Mouse (Mus musculus) limb, embryonic 13.5 days (tissue): ENCODE results near the gene Pnpla8. TPM values are rescaled to one million over a fixed set of nuclear protein-coding genes. Genes with fewer than 3 reads are reported as not detected.

Source experiments
- ATAC-seq: fragments of 200-750 bp; cut with Nextera tagmentation; 2 replicates; pipeline ENCODE4 v1.8.0; 2017; ENCODE audit warnings: low read depth, moderate number of reproducible peaks, moderate TSS enrichment; ENCODE audit not compliant: low FRiP score
- H3K27ac ChIP-seq: fragments of 300-500 bp; sonication (generic); 2 replicates; pipeline ENCODE4 v1.5.1; 2015; ENCODE audit warnings: inconsistent platforms, mild to moderate bottlenecking, moderate library complexity
- H3K27me3 ChIP-seq: fragments of 300-500 bp; sonication (generic); 2 replicates; pipeline ENCODE4 v1.6.1; 2015; ENCODE audit warnings: mild to moderate bottlenecking, inconsistent platforms
- H3K36me3 ChIP-seq: fragments of 300-500 bp; sonication (generic); 2 replicates; pipeline ENCODE4 v1.6.1; 2015; ENCODE audit warnings: inconsistent platforms, mild to moderate bottlenecking, moderate library complexity
- H3K4me1 ChIP-seq: fragments of 300-500 bp; sonication (generic); 2 replicates; pipeline ENCODE4 v1.6.1; 2015; ENCODE audit warnings: inconsistent platforms
- H3K4me2 ChIP-seq: fragments of 300-500 bp; sonication (generic); replicated peaks from 2 replicates; pipeline ENCODE4 v1.6.1; 2015; ENCODE audit warnings: inconsistent platforms, mild to moderate bottlenecking, moderate library complexity
- H3K4me3 ChIP-seq: fragments of 300-500 bp; sonication (generic); 2 replicates; pipeline ENCODE4 v1.5.1; 2015; ENCODE audit warnings: moderate library complexity, mild to moderate bottlenecking, inconsistent platforms
- H3K9ac ChIP-seq: fragments of 300-500 bp; sonication (generic); 2 replicates; pipeline ENCODE4 v1.6.1; 2015; ENCODE audit warnings: mild to moderate bottlenecking, inconsistent platforms
- H3K9me3 ChIP-seq: fragments of 300-500 bp; sonication (generic); 2 replicates; pipeline ENCODE4 v1.6.1; 2016; ENCODE audit warnings: inconsistent platforms
- WGBS: fragments of 180-500 bp; shearing (Covaris S2); methylation state at CpG from one replicate; pipeline ENCODE4 v1.1.7; 2015; 5-methylcytosine and 5-hydroxymethylcytosine counted together
- polyA plus RNA-seq: library from polyadenylated mRNA; unstranded; fragments of >200 nt; fragmentation: Nextera tagmentation; extraction: Ambion mirVana; gene quantifications from 2 replicates; pipeline ENCODE4 v1.2.1, GENCODE M21; 2015

Gene Pnpla8
- polyA plus RNA-seq, 1 experiment from 2014 or later = 68.3 TPM

DNA sequence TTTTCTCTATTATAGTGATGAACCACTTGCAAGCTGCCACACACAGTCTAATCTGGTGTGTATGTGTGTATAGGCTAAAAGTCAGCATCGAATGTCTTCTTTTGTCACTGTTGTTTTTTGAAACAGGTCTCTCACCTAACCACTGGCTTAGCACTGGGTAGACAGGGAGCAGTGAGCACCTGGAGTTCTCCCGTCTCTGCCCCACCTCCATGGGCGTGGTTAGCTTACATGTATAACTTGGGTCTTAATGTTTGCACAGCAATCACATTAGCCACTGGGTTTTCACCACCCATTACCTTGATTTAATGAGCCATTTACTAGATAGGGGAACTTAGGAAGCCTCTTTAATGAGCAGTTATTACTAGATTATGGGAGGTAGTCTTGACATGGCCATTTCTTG, 60.4 kb downstream of the Pnpla8 start:
- H3K27ac ChIP-seq = no peak overlapping the region
- H3K4me1 ChIP-seq = peaks cover 3% of the 10 kb centered on the region; the same call in 1 of the 2 replicates
- no peak overlapping the region for H3K4me2 ChIP-seq
- H3K27me3 ChIP-seq = no peaks in the 10 kb centered on the region
- no peak overlapping the region for H3K4me3 ChIP-seq
- no peak overlapping the region for H3K9ac ChIP-seq
- WGBS = 81% methylated on average over 3 of the region's 3 CpGs
- ATAC-seq = no peak
- H3K36me3 ChIP-seq = peaks cover 12% of the 10 kb centered on the region
- no peaks in the 10 kb centered on the region for H3K9me3 ChIP-seq

DNA sequence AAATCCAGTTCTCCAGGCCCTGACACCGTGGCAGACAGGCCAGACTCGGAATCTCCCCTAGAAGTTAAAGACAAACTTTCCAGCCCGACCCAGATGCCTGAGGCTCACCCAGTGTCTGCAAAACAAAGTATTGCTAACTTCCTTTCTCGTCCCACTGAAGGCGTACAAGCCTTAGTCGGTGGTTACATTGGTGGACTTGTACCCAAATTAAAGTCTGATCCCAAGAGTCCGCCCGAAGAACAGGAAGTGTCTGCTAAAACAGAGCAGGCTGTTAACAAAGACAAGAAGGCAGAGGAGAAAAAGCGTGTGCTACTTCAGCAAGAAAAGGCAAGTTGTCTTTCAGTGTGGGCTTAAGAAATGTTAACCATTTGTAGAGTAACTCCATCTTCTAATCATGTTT, 62.2 kb downstream of the Pnpla8 start:
- Histone ChIP-seq H3K9me3 (no peaks in the 10 kb centered on the region), H3K27me3 (no peaks in the 10 kb centered on the region), H3K36me3 (peaks cover 12% of the 10 kb centered on the region), H3K4me3 (no peak overlapping the region), H3K4me1 (peaks cover 3% of the 10 kb centered on the region; the same call in 1 of the 2 replicates), H3K9ac (no peak overlapping the region), H3K27ac (no peak overlapping the region), H3K4me2 (no peak overlapping the region)
- no peak for ATAC-seq
- WGBS = 60% methylated on average over 9 of the region's 9 CpGs

DNA sequence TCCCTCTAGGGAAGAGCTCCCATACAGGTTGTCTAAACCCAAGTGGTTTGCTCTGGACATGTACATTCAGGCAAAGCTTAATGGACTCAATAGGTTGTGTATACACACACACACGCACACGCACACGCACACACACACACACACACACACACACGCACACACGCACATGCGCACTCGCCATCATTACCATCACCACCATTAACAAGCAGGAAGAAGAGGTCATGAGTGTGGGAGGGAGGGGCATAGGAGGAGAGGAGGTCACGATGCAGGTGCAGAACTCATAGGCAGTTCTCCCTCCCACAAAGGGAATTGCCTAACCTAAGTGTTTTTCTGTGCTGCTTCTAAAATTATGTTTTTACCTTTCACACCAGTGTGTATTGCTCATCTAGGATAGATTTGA, 65.8 kb downstream of the Pnpla8 start:
- no peak overlapping the region for H3K9ac ChIP-seq
- H3K27me3 ChIP-seq = no peaks in the 10 kb centered on the region
- peaks cover 3% of the 10 kb centered on the region; the same call in 1 of the 2 replicates for H3K4me1 ChIP-seq
- H3K4me3 ChIP-seq = no peak overlapping the region
- H3K9me3 ChIP-seq = no peaks in the 10 kb centered on the region
- peaks cover 18% of the 10 kb centered on the region for H3K36me3 ChIP-seq
- no peak overlapping the region for H3K4me2 ChIP-seq
- ATAC-seq = no peak
- whole genome bisulfite sequencing = 92% methylated on average over 8 of the region's 8 CpGs
- no peak overlapping the region for H3K27ac ChIP-seq

DNA sequence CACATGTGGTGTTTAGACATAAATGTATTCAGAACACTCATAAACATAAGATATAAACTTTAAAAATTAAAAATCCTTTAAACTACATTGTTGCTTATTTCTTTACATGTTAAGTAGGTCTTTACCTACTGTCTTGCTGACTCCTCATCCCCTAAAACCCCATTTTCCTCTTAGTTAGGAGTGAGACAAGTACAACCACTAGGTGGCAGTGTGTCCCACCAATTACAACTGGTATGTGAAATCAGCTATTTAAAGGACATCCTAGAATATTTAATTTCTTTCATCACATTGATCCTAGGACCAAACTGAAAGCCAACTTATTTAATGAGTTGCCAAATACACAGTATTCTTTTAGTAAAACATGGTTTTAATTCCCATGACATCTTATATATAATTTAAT, 71.1 kb downstream of the Pnpla8 start:
- H3K4me2 ChIP-seq = no peak overlapping the region
- ATAC-seq = no peak
- no peaks in the 10 kb centered on the region for H3K4me1 ChIP-seq
- H3K27me3 ChIP-seq = no peaks in the 10 kb centered on the region
- no peak overlapping the region for H3K9ac ChIP-seq
- no peak overlapping the region for H3K27ac ChIP-seq
- H3K36me3 ChIP-seq = peaks cover 13% of the 10 kb centered on the region
- no peak overlapping the region for H3K4me3 ChIP-seq
- no peaks in the 10 kb centered on the region for H3K9me3 ChIP-seq

GRCm38 (mm10) chr12:44300793-44301192, 79.6 kb downstream of the Pnpla8 start:
- ATAC-seq = no peak
- Histone ChIP-seq H3K4me3 (no peak overlapping the region), H3K27ac (no peak overlapping the region), H3K4me2 (no peak overlapping the region), H3K9ac (no peak overlapping the region), H3K9me3 (no peaks in the 10 kb centered on the region), H3K36me3 (peaks cover 34% of the 10 kb centered on the region), H3K4me1 (no peaks in the 10 kb centered on the region), H3K27me3 (no peaks in the 10 kb centered on the region)

- peaks cover 40% of the 10 kb centered on the region for H3K36me3 ChIP-seq
- H3K27ac ChIP-seq = no peak overlapping the region
- 88% methylated on average over 1 of the region's 1 CpGs for WGBS
- no peaks in the 10 kb centered on the region for H3K4me1 ChIP-seq
- H3K9ac ChIP-seq = no peak overlapping the region
- no peak for ATAC-seq
- H3K4me3 ChIP-seq = no peak overlapping the region
- no peaks in the 10 kb centered on the region for H3K27me3 ChIP-seq
- no peaks in the 10 kb centered on the region for H3K9me3 ChIP-seq
- H3K4me2 ChIP-seq = no peak overlapping the region
These were observed 82.8 kb downstream of the Pnpla8 start for GRCm38 (mm10) chr12:44304012-44304411.

- Histone ChIP-seq H3K9me3 (no peaks in the 10 kb centered on the region), H3K27ac (no peak overlapping the region), H3K4me2 (no peak overlapping the region), H3K36me3 (peaks cover 39% of the 10 kb centered on the region), H3K4me3 (no peak overlapping the region), H3K4me1 (no peaks in the 10 kb centered on the region), H3K9ac (no peak overlapping the region), H3K27me3 (no peaks in the 10 kb centered on the region)
- 89% methylated on average over 5 of the region's 5 CpGs for whole genome bisulfite sequencing
- no peak for ATAC-seq
These were observed 83.7 kb downstream of the Pnpla8 start for GRCm38 (mm10) chr12:44304869-44305268.

DNA sequence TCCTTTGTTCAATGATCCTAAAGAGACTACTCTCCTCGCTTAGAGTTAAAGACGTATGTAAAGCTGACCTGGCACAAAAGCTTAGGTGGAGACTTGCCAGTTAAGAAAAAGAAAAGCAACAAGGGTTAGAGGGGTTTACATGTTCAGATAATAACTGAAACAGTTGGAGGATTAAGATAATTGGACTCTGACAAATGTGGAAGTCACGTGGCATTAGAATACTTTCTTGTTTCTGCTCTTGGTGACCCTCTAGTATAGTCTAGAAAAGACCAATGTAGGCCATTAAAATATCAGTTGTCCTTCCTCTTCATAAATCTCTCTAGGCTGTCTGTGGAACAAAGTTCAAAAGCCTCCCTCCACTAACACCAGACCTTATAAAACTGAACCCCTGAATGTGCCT, 87.1 kb downstream of the Pnpla8 start:
- Histone ChIP-seq H3K4me1 (no peaks in the 10 kb centered on the region), H3K27ac (no peak overlapping the region), H3K27me3 (no peaks in the 10 kb centered on the region), H3K36me3 (peaks cover 33% of the 10 kb centered on the region), H3K4me2 (no peak overlapping the region), H3K9ac (no peak overlapping the region), H3K9me3 (no peaks in the 10 kb centered on the region), H3K4me3 (no peak overlapping the region)
- ATAC-seq = no peak
- WGBS = 86% methylated on average over 3 of the region's 3 CpGs

GRCm38 (mm10) chr12:44315212-44315611, 94.0 kb downstream of the Pnpla8 start:
- H3K9me3 ChIP-seq = no peaks in the 10 kb centered on the region
- H3K9ac ChIP-seq = no peak overlapping the region
- no peak overlapping the region for H3K4me3 ChIP-seq
- H3K4me1 ChIP-seq = no peaks in the 10 kb centered on the region
- WGBS = 90% methylated on average over 2 of the region's 2 CpGs
- no peak overlapping the region for H3K4me2 ChIP-seq
- H3K27me3 ChIP-seq = no peaks in the 10 kb centered on the region
- ATAC-seq = no peak
- peaks cover 23% of the 10 kb centered on the region for H3K36me3 ChIP-seq
- H3K27ac ChIP-seq = no peak overlapping the region

- Histone ChIP-seq H3K9ac (no peak overlapping the region), H3K27me3 (peaks cover 18% of the 10 kb centered on the region), H3K36me3 (no peaks in the 10 kb centered on the region), H3K4me3 (no peak overlapping the region), H3K27ac (no peak overlapping the region), H3K4me2 (no peak overlapping the region), H3K4me1 (peaks cover 7% of the 10 kb centered on the region), H3K9me3 (no peaks in the 10 kb centered on the region)
- no peak for ATAC-seq
These were observed 103.9 kb downstream of the Pnpla8 start for GRCm38 (mm10) chr12:44325091-44325490.

DNA sequence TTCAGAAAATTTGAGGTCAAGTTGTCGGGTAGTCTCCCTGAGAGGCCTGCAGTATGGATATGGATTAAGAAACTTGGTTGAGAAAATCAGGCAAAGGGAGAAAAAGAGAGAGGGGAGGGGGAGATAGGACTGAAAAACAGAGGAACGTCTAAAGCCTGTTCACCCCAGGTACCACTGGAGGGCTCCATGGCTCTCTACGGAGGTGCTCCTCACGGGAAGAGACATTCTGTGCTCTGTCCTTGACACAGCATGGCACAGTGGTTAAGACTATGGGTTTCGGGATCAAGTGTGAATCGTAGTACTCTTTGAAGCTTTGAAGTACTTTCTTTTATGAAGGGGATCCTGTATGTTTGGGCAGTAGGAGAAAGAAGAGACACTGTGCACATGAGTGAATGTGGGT, 106.3 kb downstream of the Pnpla8 start:
- Histone ChIP-seq H3K9ac (no peak overlapping the region), H3K36me3 (no peaks in the 10 kb centered on the region), H3K27ac (no peak overlapping the region), H3K4me2 (no peak overlapping the region), H3K4me1 (peaks cover 13% of the 10 kb centered on the region), H3K27me3 (peaks cover 42% of the 10 kb centered on the region), H3K4me3 (no peak overlapping the region), H3K9me3 (no peaks in the 10 kb centered on the region)
- ATAC-seq = no peak
- WGBS = 32% methylated on average over 6 of the region's 6 CpGs

- Histone ChIP-seq H3K36me3 (no peaks in the 10 kb centered on the region), H3K27ac (no peak within 1 kb of the TSS), H3K4me3 (peak within 1 kb of the TSS; percentile 56), H3K4me2 (peak within 1 kb of the TSS; percentile 98), H3K9me3 (no peaks in the 10 kb centered on the region), H3K27me3 (peaks cover 49% of the 10 kb centered on the region), H3K4me1 (peaks cover 13% of the 10 kb centered on the region), H3K9ac (peak within 1 kb of the TSS; percentile 62)
- ATAC-seq = peak; percentile 76
- 2% methylated on average over 68 of the region's 74 CpGs for WGBS
These were observed 107.5 kb downstream of the Pnpla8 start, which contains the start of gene Nrcam for GRCm38 (mm10) chr12:44328381-44329315. Gene Nrcam (plus strand): TSS chr12:44328885.
